Mouse (Mus musculus) hindbrain, postnatal 0 days (tissue): ENCODE data around the gene Zfp933. TPM values are rescaled to one million over a fixed set of nuclear protein-coding genes. Genes with fewer than 3 reads are reported as not detected.
"Not testable (repeated sequence)": the region's sequence is repeated elsewhere in the genome, so short reads cannot be mapped to it uniquely, and the experiment has no call there.

Experiments used
- ATAC-seq: fragments of 200-750 bp; cut with Nextera tagmentation; 2 replicates; pipeline ENCODE4 v1.8.0; 2017; ENCODE audit warnings: mild to moderate bottlenecking, moderate TSS enrichment, moderate library complexity
- DNase-seq: peaks from one replicate; pipeline ENCODE4 v3.0.0-alpha.2; 2015; ENCODE audit warnings: low spot score
- H3K27ac ChIP-seq: fragments of 300-500 bp; sonication (generic); 2 replicates; pipeline ENCODE4 v1.5.1; 2014; ENCODE audit warnings: mild to moderate bottlenecking
- H3K27me3 ChIP-seq: fragments of 300-500 bp; sonication (generic); 2 replicates; pipeline ENCODE4 v1.6.1; 2014; ENCODE audit warnings: low read length, mixed read lengths; ENCODE audit not compliant: insufficient read depth
- H3K36me3 ChIP-seq: fragments of 300-500 bp; sonication (generic); 2 replicates; pipeline ENCODE4 v1.6.1; 2014; ENCODE audit warnings: low read length, mixed read lengths; ENCODE audit not compliant: insufficient read depth
- H3K4me1 ChIP-seq: fragments of 300-500 bp; sonication (generic); 2 replicates; pipeline ENCODE4 v1.6.1; 2014; ENCODE audit warnings: antibody characterized with exemption, low read length, mixed read lengths; ENCODE audit not compliant: insufficient read depth
- H3K4me2 ChIP-seq: fragments of 300-500 bp; sonication (generic); 2 replicates; pipeline ENCODE4 v1.6.1; 2014; ENCODE audit warnings: low read depth, mild to moderate bottlenecking, low read length, moderate library complexity, mixed read lengths
- H3K4me3 ChIP-seq: fragments of 300-500 bp; sonication (generic); 2 replicates; pipeline ENCODE4 v1.5.1; 2014; ENCODE audit warnings: low read length
- H3K9ac ChIP-seq: fragments of 300-500 bp; sonication (generic); replicated peaks from 2 replicates; pipeline ENCODE4 v1.6.1; 2014; ENCODE audit warnings: mild to moderate bottlenecking, low read length, moderate library complexity, mixed read lengths
- H3K9me3 ChIP-seq: fragments of 300-500 bp; sonication (generic); 2 replicates; pipeline ENCODE4 v1.6.1; 2016; ENCODE audit warnings: low read length, mixed read lengths
- CTCF ChIP-seq: IDR thresholded peaks from 2 replicates; pipeline ENCODE4 v1.5.1; 2016; ENCODE audit warnings: antibody characterized with exemption, control low read depth, low read depth
- WGBS: fragments of 180-500 bp; shearing (Covaris S2); extraction: QIAGEN DNeasy Blood & Tissue Kit; methylation state at CpG from one replicate; pipeline ENCODE4 v1.1.7; 2014; 5-methylcytosine and 5-hydroxymethylcytosine counted together
- polyA plus RNA-seq: library from polyadenylated mRNA; unstranded; fragments of >200 nt; fragmentation: Nextera tagmentation; extraction: Ambion mirVana; gene quantifications from 2 replicates; pipeline ENCODE4 v1.2.1, GENCODE M21; 2015
- total RNA-seq: library from RNA; depleted of rRNA; stranded (reverse); fragments of >200 nt; gene quantifications from 2 replicates; pipeline ENCODE4 v1.2.3, GENCODE M21; 2014

Gene Zfp933
- total and polyA plus RNA-seq, 2 experiments from 2014 or later, result 3.1 to 8.1 TPM

- DNase-seq (no peak), ATAC-seq (no peak)
- no peaks in the 10 kb centered on the region for H3K4me1 ChIP-seq
- no peak overlapping the region for H3K27ac ChIP-seq
- no peak overlapping the region for H3K4me2 ChIP-seq
- H3K4me3 ChIP-seq, result no peak overlapping the region
- H3K36me3 ChIP-seq, result peaks cover 82% of the 10 kb centered on the region
- no peak overlapping the region for H3K9ac ChIP-seq
- no peak for TF ChIP-seq CTCF
- 97% methylated on average over 9 of the region's 9 CpGs for WGBS
- H3K9me3 ChIP-seq, result no peaks in the 10 kb centered on the region
- no peaks in the 10 kb centered on the region for H3K27me3 ChIP-seq
Measured at GRCm38 (mm10) chr4:147878537-147878936, 30.4 kb upstream of the Zfp933 start.

GRCm38 (mm10) chr4:147875852-147876575 lies 27.8 kb upstream of the Zfp933 start:
- no peak overlapping the region for H3K4me3 ChIP-seq
- H3K4me1 ChIP-seq, result no peaks in the 10 kb centered on the region
- no peak for DNase-seq
- WGBS, result 92% methylated on average over 4 of the region's 4 CpGs
- no peak overlapping the region for H3K4me2 ChIP-seq
- no peaks in the 10 kb centered on the region for H3K9me3 ChIP-seq
- no peak for TF ChIP-seq CTCF
- ATAC-seq, result no peak
- peaks cover 71% of the 10 kb centered on the region for H3K36me3 ChIP-seq
- no peak overlapping the region for H3K27ac ChIP-seq
- H3K27me3 ChIP-seq, result no peaks in the 10 kb centered on the region
- H3K9ac ChIP-seq, result no peak overlapping the region

- peaks cover 16% of the 10 kb centered on the region for H3K4me1 ChIP-seq
- peak overlapping the region; percentile 86 for H3K4me2 ChIP-seq
- 16% methylated on average over 5 of the region's 5 CpGs for WGBS
- H3K9ac ChIP-seq, result peak overlapping the region; percentile 56
- peak overlapping the region; percentile 58 for H3K4me3 ChIP-seq
- no peaks in the 10 kb centered on the region for H3K27me3 ChIP-seq
- H3K27ac ChIP-seq, result peak overlapping the region; percentile 12; the same call in 1 of the 2 replicates
- peaks cover 17% of the 10 kb centered on the region; the same call in 1 of the 2 replicates for H3K36me3 ChIP-seq
- ATAC-seq (no peak), DNase-seq (no peak)
- TF ChIP-seq CTCF, result no peak
- no peaks in the 10 kb centered on the region for H3K9me3 ChIP-seq
Measured at GRCm38 (mm10) chr4:147869238-147869637, 21.1 kb upstream of the Zfp933 start.

- Histone ChIP-seq H3K27ac (peak within 1 kb of the TSS; percentile 80), H3K9ac (peak within 1 kb of the TSS; percentile 60), H3K27me3 (no peaks in the 10 kb centered on the region), H3K4me2 (peak within 1 kb of the TSS; percentile 86), H3K36me3 (peaks cover 12% of the 10 kb centered on the region; the same call in 1 of the 2 replicates), H3K9me3 (no peaks in the 10 kb centered on the region), H3K4me1 (peaks cover 16% of the 10 kb centered on the region), H3K4me3 (peak within 1 kb of the TSS; percentile 58)
- ATAC-seq (peak; percentile 98), DNase-seq (peak; percentile 98)
- under 1% methylated on average over 30 of the region's 30 CpGs for WGBS
- TF ChIP-seq CTCF, result 0 out of 2 replicates have a peak, but pooled peaks have one; percentile 36
Measured at GRCm38 (mm10) chr4:147868450-147869031, 20.4 kb upstream of the Zfp933 start, which contains the start of the genes Miip and Fv1. Gene Miip, minus strand, starts transcription at chr4:147868816. Gene Fv1, plus strand, starts transcription at chr4:147868979.

GRCm38 (mm10) chr4:147867563-147868449 lies 19.6 kb upstream of the Zfp933 start:
- ATAC-seq (no peak), DNase-seq (peak; percentile 25)
- no peaks in the 10 kb centered on the region for H3K27me3 ChIP-seq
- peak overlapping the region; percentile 60 for H3K9ac ChIP-seq
- no peaks in the 10 kb centered on the region for H3K9me3 ChIP-seq
- H3K4me2 ChIP-seq, result peak overlapping the region; percentile 86
- 8% methylated on average over 22 of the region's 22 CpGs for WGBS
- peak; percentile 29 for TF ChIP-seq CTCF
- H3K4me1 ChIP-seq, result peaks cover 16% of the 10 kb centered on the region
- peaks cover 8% of the 10 kb centered on the region; the same call in 1 of the 2 replicates for H3K36me3 ChIP-seq
- H3K27ac ChIP-seq, result peak overlapping the region; percentile 80
- peak overlapping the region; percentile 58 for H3K4me3 ChIP-seq

- not testable (repeated sequence) for H3K9me3 ChIP-seq, H3K27ac ChIP-seq, ATAC-seq, DNase-seq, H3K27me3 ChIP-seq, H3K4me2 ChIP-seq, H3K9ac ChIP-seq, H3K4me3 ChIP-seq
- peaks cover 16% of the 10 kb centered on the region for H3K4me1 ChIP-seq
- 71% methylated on average over 3 of the region's 3 CpGs for WGBS
- peaks cover 13% of the 10 kb centered on the region; the same call in 1 of the 2 replicates for H3K36me3 ChIP-seq
Measured at GRCm38 (mm10) chr4:147866793-147867192, 18.6 kb upstream of the Zfp933 start.
